Mouse (Mus musculus) limb, embryonic 14.5 days (tissue): ENCODE results near the gene Cuedc1. TPM values are rescaled to one million over a fixed set of nuclear protein-coding genes. Genes with fewer than 3 reads are reported as not detected.

Experiments
- ATAC-seq: fragments of 200-750 bp; cut with Nextera tagmentation; 2 replicates; pipeline ENCODE4 v1.8.0; 2017; ENCODE audit warnings: low read depth, moderate number of reproducible peaks, moderate TSS enrichment; ENCODE audit not compliant: low FRiP score
- DNase-seq: peaks from one replicate; pipeline ENCODE4 v3.0.0-alpha.2; 2015; ENCODE audit warnings: low spot score
- H3K27ac ChIP-seq: fragments of 300-500 bp; sonication (generic); replicated peaks from 2 replicates; pipeline ENCODE4 v1.5.1; 2014; ENCODE audit warnings: low read depth, mild to moderate bottlenecking, low read length, moderate library complexity, mixed read lengths
- H3K27me3 ChIP-seq: fragments of 300-500 bp; sonication (generic); 2 replicates; pipeline ENCODE4 v1.6.1; 2014; ENCODE audit warnings: low read length, mixed read lengths; ENCODE audit not compliant: control insufficient read depth, insufficient read depth
- H3K36me3 ChIP-seq: fragments of 300-500 bp; sonication (generic); 2 replicates; pipeline ENCODE4 v1.6.1; 2014; ENCODE audit warnings: mild to moderate bottlenecking, low read length, moderate library complexity, mixed read lengths; ENCODE audit not compliant: control insufficient read depth, insufficient read depth
- H3K4me1 ChIP-seq: fragments of 300-500 bp; sonication (generic); 2 replicates; pipeline ENCODE4 v1.6.1; 2014; ENCODE audit warnings: antibody characterized with exemption, low read length, mixed read lengths; ENCODE audit not compliant: control insufficient read depth, insufficient read depth
- H3K4me2 ChIP-seq: fragments of 300-500 bp; sonication (generic); replicated peaks from 2 replicates; pipeline ENCODE4 v1.6.1; 2014; ENCODE audit warnings: low read depth, mild to moderate bottlenecking, low read length, moderate library complexity; ENCODE audit not compliant: severe bottlenecking
- H3K4me3 ChIP-seq: fragments of 300-500 bp; sonication (generic); replicated peaks from 2 replicates; pipeline ENCODE4 v1.5.1; 2014; ENCODE audit warnings: low read length
- H3K9ac ChIP-seq: fragments of 300-500 bp; sonication (generic); 2 replicates; pipeline ENCODE4 v1.6.1; 2014; ENCODE audit warnings: mild to moderate bottlenecking, low read depth, low read length, moderate library complexity; ENCODE audit not compliant: severe bottlenecking
- H3K9me3 ChIP-seq: fragments of 300-500 bp; sonication (generic); 2 replicates; pipeline ENCODE4 v1.6.1; 2016; ENCODE audit warnings: low read length; ENCODE audit not compliant: control insufficient read depth
- POLR2A ChIP-seq: fragments of 200-500 bp; IDR thresholded peaks from 2 replicates; pipeline ENCODE4 v1.8.0; 2012; ENCODE audit warnings: inconsistent platforms, mild to moderate bottlenecking, moderate library complexity, borderline replicate concordance; ENCODE audit not compliant: insufficient read depth, insufficient read length; ENCODE audit errors: extremely low read depth
- WGBS: fragments of 180-500 bp; shearing (Covaris S2); extraction: QIAGEN DNeasy Blood & Tissue Kit; methylation state at CpG from one replicate; pipeline ENCODE4 v1.1.7; 2014; 5-methylcytosine and 5-hydroxymethylcytosine counted together
- polyA plus RNA-seq, 2 experiments: library from polyadenylated mRNA; depleted of rRNA in 1 of 2; stranded (reverse) in 1 of 2; unstranded in 1 of 2; fragments of >200 nt; fragmentation: Nextera tagmentation in 1 of 2; extraction: Ambion mirVana in 1 of 2; gene quantifications; 2 replicates each; pipeline versions ENCODE4 v1.2.1 to v1.2.3; 2012 to 2014

Cuedc1 gene
- 40.6 and 44.5 TPM in 2 replicates for polyA plus RNA-seq (2012; rRNA removed)
- polyA plus RNA-seq (2014; fragmentation: Nextera tagmentation; extraction: Ambion mirVana), result 20.9 and 25.5 TPM in 2 replicates

GRCm38 (mm10) chr11:88098021-88098729, at the start of gene Cuedc1:
TSS of gene Cuedc1 (plus strand) at chr11:88098058.
- 32% methylated on average over 17 of the region's 17 CpGs for WGBS

GRCm38 (mm10) chr11:88048961-88049670, 48.7 kb upstream of the Cuedc1 start:
- Histone ChIP-seq H3K9me3 (no peaks in the 10 kb centered on the region), H3K4me1 (peaks cover 23% of the 10 kb centered on the region), H3K4me3 (peak overlapping the region; percentile 91), H3K27ac (no peak overlapping the region), H3K36me3 (peaks cover 39% of the 10 kb centered on the region), H3K4me2 (peak overlapping the region; percentile 58), H3K9ac (peak overlapping the region; percentile 100), H3K27me3 (no peaks in the 10 kb centered on the region)
- DNase-seq, result no peak
- WGBS, result 22% methylated on average over 26 of the region's 26 CpGs
- TF ChIP-seq POLR2A, result no peak
- ATAC-seq, result no peak

More at GRCm38 (mm10) chr11:88098021-88098729, at the start of gene Cuedc1:
- peak within 1 kb of the TSS; percentile 96 for H3K9ac ChIP-seq
- H3K27ac ChIP-seq, result peak within 1 kb of the TSS; percentile 89
- ATAC-seq (no peak), DNase-seq (no peak)
- no peaks in the 10 kb centered on the region; the same call in 1 of the 2 replicates for H3K36me3 ChIP-seq
- H3K4me2 ChIP-seq, result peak within 1 kb of the TSS; percentile 86
- peaks cover 28% of the 10 kb centered on the region for H3K4me1 ChIP-seq
- TF ChIP-seq POLR2A, result no peak
- peak within 1 kb of the TSS; percentile 83 for H3K4me3 ChIP-seq
- H3K27me3 ChIP-seq, result 0 out of 2 replicates have a peak, but pooled peaks cover 10% of the 10 kb centered on the region
- H3K9me3 ChIP-seq, result no peaks in the 10 kb centered on the region

- TF ChIP-seq POLR2A, result no peak
- Histone ChIP-seq H3K36me3 (peaks cover 39% of the 10 kb centered on the region), H3K9ac (peak overlapping the region; percentile 100; the same call in 1 of the 2 replicates), H3K27me3 (no peaks in the 10 kb centered on the region), H3K27ac (no peak overlapping the region), H3K9me3 (no peaks in the 10 kb centered on the region), H3K4me3 (peak overlapping the region; percentile 91), H3K4me2 (peak overlapping the region; percentile 58), H3K4me1 (peaks cover 23% of the 10 kb centered on the region)
- DNase-seq (no peak), ATAC-seq (no peak)
These were observed 48.1 kb upstream of the Cuedc1 start for GRCm38 (mm10) chr11:88049732-88050131.

GRCm38 (mm10) chr11:88052638-88053037, 45.2 kb upstream of the Cuedc1 start:
- no peaks in the 10 kb centered on the region for H3K9me3 ChIP-seq

GRCm38 (mm10) chr11:88053821-88054220, 44.0 kb upstream of the Cuedc1 start:
- Histone ChIP-seq H3K27me3 (no peaks in the 10 kb centered on the region), H3K4me2 (no peak overlapping the region), H3K9me3 (no peaks in the 10 kb centered on the region), H3K4me3 (no peak overlapping the region), H3K36me3 (peaks cover 43% of the 10 kb centered on the region), H3K9ac (no peak overlapping the region), H3K4me1 (peaks cover 17% of the 10 kb centered on the region), H3K27ac (no peak overlapping the region)
- WGBS, result 49% methylated on average over 3 of the region's 3 CpGs
- ATAC-seq (no peak), DNase-seq (no peak)
- TF ChIP-seq POLR2A, result no peak

More at GRCm38 (mm10) chr11:88052638-88053037, 45.2 kb upstream of the Cuedc1 start:
- H3K4me3 ChIP-seq, result no peak overlapping the region
- no peak for DNase-seq
- no peak overlapping the region for H3K27ac ChIP-seq
- 81% methylated on average over 4 of the region's 4 CpGs for WGBS
- no peak overlapping the region for H3K4me2 ChIP-seq
- no peaks in the 10 kb centered on the region for H3K27me3 ChIP-seq
- no peak for TF ChIP-seq POLR2A
- H3K9ac ChIP-seq, result no peak overlapping the region
- peaks cover 45% of the 10 kb centered on the region for H3K36me3 ChIP-seq
- H3K4me1 ChIP-seq, result peaks cover 17% of the 10 kb centered on the region
- no peak for ATAC-seq
